ENCODE assay signal across 11 mouse cellular contexts in genomic region chr16:78619386-78619785, GRCm38 (mm10). TPM values are rescaled to one million over a fixed set of nuclear protein-coding genes. Genes with fewer than 3 reads are reported as not detected.
DNase-seq lines count a peak whose midpoint lies in the region.
"Had no signal": no experiment of that assay in that cellular context is flagged by ENCODE, and none has a peak within 500 bp of the region (broad histone marks: within the 10 kb centered on the region; RNA-seq: fewer than 3 reads in every experiment).

No protein-coding gene starts in this region.

- intact Hi-C loops in heart, postnatal 14 days (cut with DNase I), result no loop called here

- DNase-seq in urinary bladder, adult 18-20 months (ENCODE audit: low spot score in 2 of 2), result peak; percentile 50 to 75
- no peak for DNase-seq in urinary bladder, adult 2 months (ENCODE audit: low spot score)
- DNase-seq in adrenal gland, adult (ENCODE audit: inconsistent age in 2 of 2, low spot score in 1 of 2), result peak; percentile 84 to 94
- DNase-seq in heart, postnatal 14 days, result peak; percentile 10 to 19
- DNase-seq in urinary bladder, postnatal 36 days (ENCODE audit: low spot score in 2 of 2), result peak; percentile 62 to 74
- no peak for DNase-seq in embryo, embryonic 10.5 days (ENCODE audit: low spot score)
- no peak for DNase-seq in frontal cortex, postnatal 36 days (ENCODE audit: low spot score in 2 of 2)
- no peak for DNase-seq in liver
- DNase-seq: embryo, embryonic 11 days; kidney, adult 18-20 months; lung, postnatal 14 days had no signal

RNA-seq across cellular contexts. Expression of gene D16Ertd472e, which starts 42.9 kb away (rescaled TPM):
- 8.8 and 11.0 TPM in 2 replicates for polyA plus RNA-seq in urinary bladder, adult 2 months (2012; rRNA removed)
- total RNA-seq in heart, postnatal 14 days (2021), result 1 to 10 TPM; 5.2 to 6.1 TPM

Comparison
In these comparisons a context has a peak if more than half of its experiments do, and no peak if none do; other contexts are left out.
1. DNase-seq: peak in urinary bladder, adult 18-20 months (2 of 2), adrenal gland, adult (2 of 2), heart, postnatal 14 days (2 of 2) and urinary bladder, postnatal 36 days (2 of 2); none in urinary bladder, adult 2 months (single experiment), embryo, embryonic 10.5 days (single experiment), frontal cortex, postnatal 36 days (0 of 2) and liver (single experiment).